Mouse (Mus musculus) lung, embryonic 14.5 days (tissue): ENCODE measurements around the gene Wbp1. TPM values are rescaled to one million over a fixed set of nuclear protein-coding genes. Genes with fewer than 3 reads are reported as not detected.
A peak's percentile ranks its signal among the peaks of the same experiment; 100 is the strongest.

Source experiments
- ATAC-seq: fragments of 200-750 bp; cut with Nextera tagmentation; 2 replicates; pipeline ENCODE4 v1.8.0; 2017; ENCODE audit warnings: mild to moderate bottlenecking, moderate TSS enrichment, moderate library complexity; ENCODE audit not compliant: insufficient read depth
- DNase-seq: peaks from one replicate; pipeline ENCODE4 v3.0.0-alpha.2; 2015
- H3K27ac ChIP-seq: fragments of 300-500 bp; sonication (generic); 2 replicates; pipeline ENCODE4 v1.5.1; 2014; ENCODE audit warnings: low read depth, mild to moderate bottlenecking, moderate library complexity
- H3K27me3 ChIP-seq: fragments of 300-500 bp; sonication (generic); 2 replicates; pipeline ENCODE4 v1.6.1; 2014; ENCODE audit warnings: low read length, control low read depth; ENCODE audit not compliant: insufficient read depth
- H3K36me3 ChIP-seq: fragments of 300-500 bp; sonication (generic); 2 replicates; pipeline ENCODE4 v1.6.1; 2014; ENCODE audit warnings: control low read depth; ENCODE audit not compliant: insufficient read depth
- H3K4me1 ChIP-seq: fragments of 300-500 bp; sonication (generic); 2 replicates; pipeline ENCODE4 v1.6.1; 2014; ENCODE audit warnings: antibody characterized with exemption, control low read depth; ENCODE audit not compliant: insufficient read depth
- H3K4me2 ChIP-seq: fragments of 300-500 bp; sonication (generic); 2 replicates; pipeline ENCODE4 v1.6.1; 2014; ENCODE audit warnings: mild to moderate bottlenecking
- H3K4me3 ChIP-seq: fragments of 300-500 bp; sonication (generic); 2 replicates; pipeline ENCODE4 v1.5.1; 2014; ENCODE audit warnings: low read depth, low read length
- H3K9ac ChIP-seq: fragments of 300-500 bp; sonication (generic); 2 replicates; pipeline ENCODE4 v1.6.1; 2014
- H3K9me3 ChIP-seq: fragments of 300-500 bp; sonication (generic); 2 replicates; pipeline ENCODE4 v1.6.1; 2016; ENCODE audit warnings: low read depth, low read length, control low read depth
- CTCF ChIP-seq: IDR thresholded peaks from 2 replicates; pipeline ENCODE4 v1.5.1; 2016; ENCODE audit warnings: antibody characterized with exemption, low read depth
- WGBS: fragments of 180-500 bp; shearing (Covaris S2); extraction: QIAGEN DNeasy Blood & Tissue Kit; methylation state at CpG from one replicate; pipeline ENCODE4 v1.1.7; 2014; 5-methylcytosine and 5-hydroxymethylcytosine counted together
- microRNA counts: library from miRNA; unstranded; fragments of <30 nt; microRNA quantifications from one replicate; lab custom pipeline; 2016
- microRNA-seq: library from miRNA; unstranded; fragments of <30 nt; microRNA quantifications from one replicate; pipeline ENCODE4, GENCODE M21; 2016; ENCODE audit warnings: borderline number of aligned reads
- polyA plus RNA-seq: library from polyadenylated mRNA; unstranded; fragments of >200 nt; fragmentation: Nextera tagmentation; extraction: Ambion mirVana; gene quantifications from 2 replicates; pipeline ENCODE4 v1.2.1, GENCODE M21; 2014

The Wbp1 gene
- polyA plus RNA-seq, 1 experiment from 2014 or later = 91.5 TPM

DNA sequence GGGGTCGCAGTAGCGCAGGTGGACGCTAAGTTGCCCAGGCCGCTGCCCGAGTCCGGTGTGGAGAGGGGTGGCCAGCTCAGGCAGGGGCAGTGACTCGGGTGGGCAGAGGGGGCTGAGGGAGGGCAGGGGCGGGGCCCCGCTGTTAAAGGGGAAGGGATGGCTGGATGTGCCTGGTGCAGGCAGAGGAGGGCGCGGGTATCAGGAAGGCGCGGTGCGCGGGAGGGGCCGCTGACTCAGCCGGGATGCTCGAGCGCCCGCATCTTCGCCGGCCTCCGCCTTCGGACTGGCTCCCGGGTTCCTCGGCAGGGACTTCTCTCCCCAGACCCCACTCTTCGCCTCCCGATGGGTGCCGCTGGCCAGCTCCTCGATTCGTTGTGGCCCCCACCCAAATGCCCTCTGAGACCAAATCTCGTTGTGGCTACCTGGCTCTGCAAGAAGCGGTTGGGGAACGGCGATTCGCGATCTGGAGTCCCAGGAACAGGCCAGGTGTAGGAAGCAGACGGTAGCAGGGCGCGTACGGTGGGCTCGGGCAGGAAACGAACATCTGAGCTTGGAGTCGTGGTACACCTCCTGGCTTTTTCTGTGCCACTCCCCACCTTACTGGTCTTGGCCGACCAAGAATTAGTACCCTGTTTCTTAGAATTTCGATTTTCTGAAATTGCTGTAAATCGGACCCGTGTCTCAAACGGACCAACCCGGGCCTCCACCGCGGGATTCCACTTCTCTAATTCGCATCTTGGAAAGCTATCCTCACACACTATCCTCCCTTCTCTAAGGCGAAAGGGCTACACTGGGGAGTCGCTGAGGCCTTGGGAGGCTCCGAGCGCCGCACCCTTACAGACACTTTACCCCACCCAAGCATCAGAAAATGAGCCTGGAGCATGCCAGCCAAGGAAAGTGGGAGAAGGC, 50.8 kb downstream of the Wbp1 start:
- TF ChIP-seq CTCF = no peak
- H3K4me3 ChIP-seq = peak overlapping the region; percentile 17; the same call in 1 of the 2 replicates
- WGBS = 2% methylated on average over 55 of the region's 58 CpGs
- no peak overlapping the region for H3K9ac ChIP-seq
- no peaks in the 10 kb centered on the region for H3K36me3 ChIP-seq
- peak overlapping the region; percentile 36 for H3K4me2 ChIP-seq
- H3K27ac ChIP-seq = no peak overlapping the region
- DNase-seq (peak; percentile 31), ATAC-seq (0 out of 2 replicates have a peak, but pooled peaks have one; percentile 7)
- peaks cover 94% of the 10 kb centered on the region for H3K27me3 ChIP-seq
- no peaks in the 10 kb centered on the region for H3K9me3 ChIP-seq
- H3K4me1 ChIP-seq = no peaks in the 10 kb centered on the region

DNA sequence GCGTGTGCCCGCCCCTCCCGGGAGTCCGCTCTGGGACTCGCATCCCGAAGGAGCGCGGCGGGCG, 51.3 kb downstream of the Wbp1 start, which contains the start of gene Tlx2:
Tlx2 (minus strand) TSS at position 47 of the 64 bp plus-strand sequence.
- Histone ChIP-seq H3K9me3 (no peaks in the 10 kb centered on the region), H3K27me3 (peaks cover 95% of the 10 kb centered on the region), H3K4me2 (peak within 1 kb of the TSS; percentile 50), H3K4me3 (peak within 1 kb of the TSS; percentile 27; the same call in 1 of the 2 replicates), H3K4me1 (no peaks in the 10 kb centered on the region), H3K9ac (no peak within 1 kb of the TSS), H3K36me3 (no peaks in the 10 kb centered on the region), H3K27ac (no peak within 1 kb of the TSS)
- TF ChIP-seq CTCF = no peak
- 0 out of 2 replicates have a peak, but pooled peaks have one; percentile 2 for ATAC-seq
- no peak for DNase-seq
- WGBS = 4% methylated on average over 10 of the region's 10 CpGs

DNA sequence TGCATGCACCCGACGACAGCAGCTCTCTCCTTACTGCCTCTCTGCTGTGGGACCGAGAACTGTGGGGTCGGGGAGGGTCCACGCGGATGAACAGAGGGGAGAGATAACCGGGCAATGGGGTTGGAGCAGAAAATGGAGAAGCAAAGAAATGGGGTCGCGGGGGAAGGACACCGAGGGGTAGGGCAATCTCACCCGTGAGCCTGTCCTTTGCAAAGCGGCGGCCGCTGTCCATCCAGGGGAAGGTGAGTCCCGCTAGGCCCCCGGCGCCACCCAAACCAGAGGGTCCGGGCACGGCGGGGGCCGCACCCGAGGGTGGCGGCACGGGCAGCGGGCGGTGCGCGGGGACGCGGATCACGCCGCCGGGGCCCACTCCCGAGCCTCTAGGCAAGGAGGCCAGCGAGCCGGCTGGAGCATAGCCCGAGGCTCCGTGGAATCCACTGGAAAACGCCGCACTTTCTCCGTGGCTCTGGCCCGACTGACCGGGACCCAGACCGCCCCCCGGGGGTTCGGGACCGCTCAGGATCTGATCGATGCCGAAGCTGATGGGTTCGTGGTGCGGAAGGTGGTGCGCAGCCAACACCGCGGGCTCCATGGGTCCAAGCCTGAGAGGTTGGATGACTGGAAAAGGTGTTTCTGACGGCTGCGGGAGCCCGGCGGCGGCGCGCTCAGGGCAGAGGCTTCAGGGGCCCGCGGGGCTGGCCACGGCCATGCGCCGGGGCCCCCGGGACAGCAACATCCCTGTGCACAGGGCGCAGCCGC, 51.7 kb downstream of the Wbp1 start:
- no peaks in the 10 kb centered on the region for H3K36me3 ChIP-seq
- no peaks in the 10 kb centered on the region for H3K9me3 ChIP-seq
- no peak overlapping the region for H3K9ac ChIP-seq
- no peak overlapping the region for H3K27ac ChIP-seq
- peak overlapping the region; percentile 36 for H3K4me2 ChIP-seq
- no peak for TF ChIP-seq CTCF
- WGBS = 2% methylated on average over 68 of the region's 69 CpGs
- peak overlapping the region; percentile 27; the same call in 1 of the 2 replicates for H3K4me3 ChIP-seq
- no peak for DNase-seq
- H3K4me1 ChIP-seq = no peaks in the 10 kb centered on the region
- peaks cover 95% of the 10 kb centered on the region for H3K27me3 ChIP-seq
- 0 out of 2 replicates have a peak, but pooled peaks have one; percentile 3 for ATAC-seq

MicroRNAs encoded within 50 kb of the gene (microRNA counts, 519-probe panel; counts per million panel counts)
- microRNA mmu-miR-3470a+mmu-miR-3470b (lab: Ali Mortazavi, UCI) = 30.5 counts per million

Small RNAs within 50 kb of the gene (microRNA-seq; reads per million reads assigned to microRNA genes)
- gene Mir3470a = not detected

Other genes with a start within 250 kb of the Wbp1 start
- gene Sema4f, start 181.8 kb downstream of the Wbp1 start, polyA plus RNA-seq = 8.5 and 10.0 TPM in 2 replicates
- gene M1ap, start 174.7 kb downstream of the Wbp1 start, polyA plus RNA-seq = 1.1 TPM in 2 replicates
- gene Dok1, start 88.1 kb downstream of the Wbp1 start, polyA plus RNA-seq = 11.9 and 12.0 TPM in 2 replicates
- gene Loxl3, start 87.4 kb downstream of the Wbp1 start, polyA plus RNA-seq = 19.5 and 19.8 TPM in 2 replicates
- gene Aup1, start 67.0 kb downstream of the Wbp1 start, polyA plus RNA-seq = 134 and 144 TPM in 2 replicates
- gene Htra2, start 66.3 kb downstream of the Wbp1 start, polyA plus RNA-seq = 44.0 and 45.0 TPM in 2 replicates
- gene Dqx1, start 63.7 kb downstream of the Wbp1 start, polyA plus RNA-seq = 0.62 and 1.3 TPM in 2 replicates
- 0.25 and 0.95 TPM in 2 replicates for gene Tlx2, start 51.3 kb downstream of the Wbp1 start, polyA plus RNA-seq
- gene Pcgf1, start 43.7 kb downstream of the Wbp1 start, polyA plus RNA-seq = 28.5 and 29.9 TPM in 2 replicates
- gene Lbx2, start 35.2 kb downstream of the Wbp1 start, polyA plus RNA-seq = 0.84 and 0.89 TPM in 2 replicates
- gene Ccdc142, start 20.0 kb downstream of the Wbp1 start, polyA plus RNA-seq = 2.6 and 3.0 TPM in 2 replicates
- gene Gm42688, start 19.9 kb downstream of the Wbp1 start, polyA plus RNA-seq = 2.3 and 2.9 TPM in 2 replicates
- gene Mrpl53, start 12.5 kb downstream of the Wbp1 start, polyA plus RNA-seq = 134 TPM in 2 replicates
- 53.7 and 66.6 TPM in 2 replicates for gene Mogs, start 6.1 kb downstream of the Wbp1 start, polyA plus RNA-seq
- 12.7 and 13.3 TPM in 2 replicates for gene Ino80b, start 3.9 kb upstream of the Wbp1 start, polyA plus RNA-seq
- gene Rtkn, start 13.9 kb upstream of the Wbp1 start, polyA plus RNA-seq = 22.7 and 26.7 TPM in 2 replicates
- gene Wdr54, start 34.8 kb upstream of the Wbp1 start, polyA plus RNA-seq = 5.6 and 8.5 TPM in 2 replicates
- 0.96 and 1.3 TPM in 2 replicates for gene 1700003E16Rik, start 34.8 kb upstream of the Wbp1 start, polyA plus RNA-seq
- 91.6 and 94.1 TPM in 2 replicates for gene Dctn1, start 44.4 kb upstream of the Wbp1 start, polyA plus RNA-seq
- 0.61 and 0.64 TPM in 2 replicates for gene Slc4a5, start 98.3 kb upstream of the Wbp1 start, polyA plus RNA-seq
- gene Mthfd2, start 204.3 kb upstream of the Wbp1 start, polyA plus RNA-seq = 41.6 and 47.3 TPM in 2 replicates
- 93.1 and 93.6 TPM in 2 replicates for gene Mob1a, start 204.5 kb upstream of the Wbp1 start, polyA plus RNA-seq
- gene Bola3, start 227.6 kb upstream of the Wbp1 start, polyA plus RNA-seq = 144 and 151 TPM in 2 replicates